ENCODE assay signal across 8 mouse cellular contexts in genomic region chr11:3132001-3132400, GRCm38 (mm10).
DNase-seq lines count a peak whose midpoint lies in the region; ATAC-seq and TF ChIP-seq lines count a peak whose summit lies in the region.
"Not testable (repeated sequence)": the region's sequence is repeated elsewhere in the genome, so short reads cannot be mapped to it uniquely, and the experiment has no call there.

No protein-coding gene starts in this region.

- ATAC-seq in hindbrain, embryonic 12.5 days (ENCODE audit: low FRiP score) = peak; percentile 33
- ATAC-seq in liver, embryonic 16.5 days (ENCODE audit: low read depth) = peak; percentile 2
- peak; percentile 17 for ATAC-seq in neural tube, embryonic 11.5 days (ENCODE audit: insufficient read depth, low FRiP score, low TSS enrichment)

- 90% methylated on average over 10 of the region's 10 CpGs for WGBS in hindbrain, embryonic 12.5 days
- 76% methylated on average over 8 of the region's 10 CpGs for WGBS in liver, embryonic 16.5 days (ENCODE audit: insufficient replicate concordance)
- 92% methylated on average over 8 of the region's 10 CpGs for WGBS in neural tube, embryonic 11.5 days

- TF ChIP-seq POLR2A in MEL (IDR thresholded peaks at IDR 0.05; ENCODE audit: control insufficient read depth in 1 of 2, insufficient read depth in 1 of 2, low read depth in 1 of 2, low read length in 2 of 2, poor library complexity in 1 of 2) = not testable (repeated sequence)

- not testable (repeated sequence) for TF ChIP-seq EP300 in MEL (IDR thresholded peaks at IDR 0.05; ENCODE audit: low read depth in 1 of 2, low read length in 2 of 2)

- not testable (repeated sequence) for H3K9me3 ChIP-seq in MEL (replicated peaks; ENCODE audit: insufficient read depth, low read length); liver, embryonic 16.5 days (replicated peaks; ENCODE audit: control insufficient read depth, low read length)
- H3K9me3 ChIP-seq in hindbrain, embryonic 12.5 days (replicated peaks) = peaks cover 23% of the 10 kb centered on the region
- peaks cover 20% of the 10 kb centered on the region for H3K9me3 ChIP-seq in neural tube, embryonic 11.5 days (ENCODE audit: control insufficient read depth, low read length)

- not testable (repeated sequence) for H3K79me2 ChIP-seq in MEL (ENCODE audit: control insufficient read depth, insufficient read depth, low read length, poor library complexity)

- H3K27ac ChIP-seq in MEL (ENCODE audit: control insufficient read depth, low read depth, low read length); hindbrain, embryonic 12.5 days; layer of hippocampus, adult 2 months; liver, embryonic 16.5 days (ENCODE audit: low read length); neural tube, embryonic 11.5 days (ENCODE audit: low read depth, low read length): not testable (repeated sequence)

- peak; percentile 53 for DNase-seq in MEL (ENCODE audit: low read depth, low spot score)
- DNase-seq in cerebellum, postnatal 36 days = peak; percentile 49 to 65
- peak; percentile 84 to 85 for DNase-seq in gastrocnemius, adult 8-10 months (ENCODE audit: low spot score in 2 of 2)
- DNase-seq in layer of hippocampus, adult 2 months (ENCODE audit: low spot score in 2 of 2) = peak; percentile 52 to 68
- DNase-seq in neural tube, embryonic 11.5 days (ENCODE audit: low spot score) = peak; percentile 31
- DNase-seq in testis, postnatal 14 days (ENCODE audit: low spot score) = peak; percentile 80

- H3K36me3 ChIP-seq in MEL (ENCODE audit: control insufficient read depth in 1 of 2, insufficient read depth in 2 of 2, low read length in 2 of 2); hindbrain, embryonic 12.5 days; liver, embryonic 16.5 days (ENCODE audit: control insufficient read depth, insufficient read depth); neural tube, embryonic 11.5 days (ENCODE audit: control insufficient read depth, insufficient read depth, low read length): not testable (repeated sequence)

- not testable (repeated sequence) for TF ChIP-seq CTCF in MEL (IDR thresholded peaks at IDR 0.05 in 2 of 3, conservative IDR thresholded peaks at IDR 0.05 in 1 of 3; ENCODE audit: control insufficient read depth in 1 of 3, insufficient read depth in 1 of 3, low read depth in 2 of 3, low read length in 3 of 3, poor library complexity in 1 of 3, severe bottlenecking in 1 of 3); layer of hippocampus, adult 2 months (conservative IDR thresholded peaks at IDR 0.05)

- not testable (repeated sequence) for H3K4me3 ChIP-seq in MEL (ENCODE audit: control insufficient read depth in 1 of 2, insufficient read depth in 1 of 2, low read depth in 2 of 2, low read length in 2 of 2); hindbrain, embryonic 12.5 days; layer of hippocampus, adult 2 months; liver, embryonic 16.5 days (ENCODE audit: low read depth, low read length); neural tube, embryonic 11.5 days (ENCODE audit: low read depth, low read length)

- not testable (repeated sequence) for H3K4me1 ChIP-seq in MEL (ENCODE audit: control insufficient read depth in 1 of 2, insufficient read depth in 2 of 2, low read length in 2 of 2); hindbrain, embryonic 12.5 days; liver, embryonic 16.5 days (ENCODE audit: control insufficient read depth, low read depth, low read length); neural tube, embryonic 11.5 days (ENCODE audit: control insufficient read depth, insufficient read depth, low read length)

- not testable (repeated sequence) for TF ChIP-seq RAD21 in MEL (IDR thresholded peaks at IDR 0.05; ENCODE audit: low read depth, low read length)

- not testable (repeated sequence) for H3K4me2 ChIP-seq in hindbrain, embryonic 12.5 days (replicated peaks); liver, embryonic 16.5 days (ENCODE audit: low read depth, low read length); neural tube, embryonic 11.5 days (ENCODE audit: low read depth)

- not testable (repeated sequence) for H3K27me3 ChIP-seq in MEL (ENCODE audit: control insufficient read depth in 1 of 2, insufficient read depth in 2 of 2, low read length in 2 of 2); hindbrain, embryonic 12.5 days; liver, embryonic 16.5 days (ENCODE audit: control insufficient read depth, insufficient read depth, low read depth, low read length); neural tube, embryonic 11.5 days (ENCODE audit: control insufficient read depth, insufficient read depth, low read length)

- not testable (repeated sequence) for H3K9ac ChIP-seq in MEL (ENCODE audit: control insufficient read depth, low read depth, low read length, poor library complexity, severe bottlenecking); hindbrain, embryonic 12.5 days; liver, embryonic 16.5 days (ENCODE audit: low read depth, low read length); neural tube, embryonic 11.5 days (ENCODE audit: low read length)

Comparison
In these comparisons a context has a peak if more than half of its experiments do, and no peak if none do; other contexts are left out.
1. DNase-seq: peak in every context shown above with its lines; median percentile 84 in gastrocnemius, adult 8-10 months; 80 in testis, postnatal 14 days; 60 in layer of hippocampus, adult 2 months; 57 in cerebellum, postnatal 36 days; 53 in MEL; 31 in neural tube, embryonic 11.5 days.